Mouse (Mus musculus): ENCODE data around the gene Mrpl54.

Mrpl54 gene

DNA sequence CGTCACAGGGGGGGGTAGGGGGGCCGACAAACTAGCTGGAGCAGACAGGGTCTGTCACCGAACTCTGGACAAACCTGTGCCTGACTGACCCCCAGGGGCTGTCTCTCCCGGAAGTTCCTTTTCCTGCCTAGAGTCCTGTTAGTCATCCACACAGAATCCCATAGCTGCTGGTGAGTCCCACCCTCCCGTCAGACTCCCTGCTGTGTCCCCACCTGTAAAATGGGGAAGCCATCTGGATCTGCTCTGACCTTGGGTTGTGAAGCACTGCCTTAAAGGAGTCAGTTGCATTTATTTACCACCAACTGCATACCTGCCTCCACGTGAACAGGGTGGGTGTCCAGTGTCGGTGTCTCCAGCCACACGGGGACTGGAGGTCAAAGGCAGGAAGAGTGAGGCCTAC lies 27.7 kb upstream of the Mrpl54 start:
- no peak for DNase-seq (ENCODE audit: low spot score in 2 of 2)

DNA sequence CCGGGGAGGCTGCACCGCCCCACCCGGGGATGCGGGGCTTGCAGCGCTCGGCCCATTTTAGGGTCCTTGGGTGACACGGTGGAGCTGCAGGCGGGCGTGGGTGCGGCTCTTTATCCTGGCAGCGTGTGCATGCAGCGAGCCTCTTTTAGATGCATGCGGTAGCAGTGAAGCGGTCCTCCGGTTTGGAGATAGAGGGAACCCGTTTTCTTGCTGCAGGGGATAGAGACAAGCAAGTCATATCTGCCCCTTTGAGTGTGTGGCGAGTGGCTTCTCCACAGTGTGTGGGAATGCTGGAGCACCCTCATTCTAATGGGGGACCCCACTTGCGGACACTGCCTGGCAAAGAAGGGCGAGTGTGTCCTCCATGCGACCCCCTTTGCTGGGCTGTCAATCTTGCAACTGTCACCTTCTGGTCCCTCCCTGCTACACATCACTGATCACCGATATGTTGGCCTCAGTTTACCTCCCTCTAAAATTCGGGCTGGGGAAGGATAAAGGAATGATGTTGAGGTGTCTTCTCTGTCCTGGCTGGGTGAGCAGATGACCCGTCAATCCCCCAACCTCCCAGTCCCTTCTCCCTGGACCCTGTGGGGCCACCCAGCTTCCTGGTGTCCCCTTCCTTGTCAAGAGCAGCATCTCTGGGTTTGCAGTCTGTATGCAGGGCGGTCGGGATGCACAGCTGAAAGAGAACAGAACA lies 26.7 kb upstream of the Mrpl54 start:
- no peak for DNase-seq (ENCODE audit: low spot score in 2 of 2)

DNA sequence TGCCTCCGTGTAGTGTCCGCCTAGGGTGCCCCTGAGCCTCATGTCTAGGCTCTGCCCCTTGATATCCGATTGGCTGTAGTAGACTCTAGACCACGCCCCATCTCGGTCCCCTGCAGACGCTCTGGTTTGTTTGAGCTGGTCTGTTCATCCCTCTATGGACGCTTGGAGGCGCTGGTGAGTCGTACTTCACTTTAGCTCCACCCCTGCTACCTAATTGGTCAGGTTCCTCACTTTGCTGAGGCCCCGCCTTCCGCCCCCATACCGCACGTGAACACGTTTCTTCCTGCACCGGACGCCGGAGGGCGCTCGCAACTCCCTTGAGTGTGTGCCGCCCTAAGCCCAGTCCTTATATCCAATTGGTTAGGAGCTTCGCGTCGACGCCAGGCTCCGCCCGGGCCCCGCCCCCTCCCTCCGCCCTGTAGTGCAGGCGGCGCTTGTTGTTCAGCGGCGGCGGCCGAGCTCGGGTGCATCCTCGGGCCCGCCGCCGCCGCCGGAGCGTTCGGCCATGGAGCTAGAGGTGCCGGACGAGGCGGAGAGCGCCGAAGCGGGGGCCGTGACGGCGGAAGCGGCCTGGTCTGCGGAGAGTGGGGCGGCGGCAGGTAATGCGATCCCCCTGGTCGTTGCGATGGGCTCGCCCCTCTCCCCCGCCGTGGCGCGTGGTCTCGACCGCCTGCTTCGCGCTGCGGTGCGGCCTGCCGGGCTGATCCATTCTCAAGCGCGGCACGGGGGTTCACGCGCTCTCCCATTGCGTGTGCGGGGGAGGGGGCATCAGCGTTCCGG lies 26.0 kb upstream of the Mrpl54 start, which contains the start of gene Pip5k1c:
Gene Pip5k1c (plus strand): TSS at position 410 of the 780 bp plus-strand sequence.
- peak; percentile 97 to 99 for DNase-seq (ENCODE audit: low spot score in 2 of 2)

DNA sequence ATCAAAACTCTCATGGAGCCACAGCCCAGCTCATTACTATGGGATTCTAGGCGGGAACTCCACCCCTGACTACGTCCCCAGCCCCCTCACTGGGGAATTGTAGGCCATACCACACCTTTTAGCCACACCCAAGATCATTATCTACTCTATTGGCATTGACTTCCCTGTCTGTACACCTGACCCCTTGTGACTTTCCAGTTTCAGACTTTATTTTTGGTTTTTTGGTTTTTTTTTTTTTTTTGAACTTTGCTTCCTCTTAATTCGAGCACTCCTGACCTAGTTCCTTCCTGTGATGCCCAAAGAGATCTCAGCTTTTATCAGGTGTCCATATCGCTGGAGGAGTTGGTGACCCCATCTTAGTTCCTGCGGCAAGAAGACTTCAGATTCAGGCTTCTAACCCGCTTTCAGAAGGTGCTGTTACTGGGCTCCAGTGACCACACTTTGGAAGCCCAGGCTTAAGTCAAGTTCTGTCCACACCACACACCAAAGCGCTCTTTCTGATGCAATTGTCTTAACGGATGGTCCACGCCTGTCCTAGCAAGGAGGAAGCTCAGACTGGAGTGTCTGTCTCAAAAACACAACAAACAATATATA lies 24.9 kb upstream of the Mrpl54 start, which contains the start of gene Tjp3:
Gene Tjp3 (minus strand): TSS at position 71 of the 594 bp plus-strand sequence.
- DNase-seq (ENCODE audit: low spot score in 2 of 2), result no peak

GRCm38 (mm10) chr10:81290698-81291460 lies 24.1 kb upstream of the Mrpl54 start:
- no peak for DNase-seq (ENCODE audit: low spot score in 2 of 2)

DNA sequence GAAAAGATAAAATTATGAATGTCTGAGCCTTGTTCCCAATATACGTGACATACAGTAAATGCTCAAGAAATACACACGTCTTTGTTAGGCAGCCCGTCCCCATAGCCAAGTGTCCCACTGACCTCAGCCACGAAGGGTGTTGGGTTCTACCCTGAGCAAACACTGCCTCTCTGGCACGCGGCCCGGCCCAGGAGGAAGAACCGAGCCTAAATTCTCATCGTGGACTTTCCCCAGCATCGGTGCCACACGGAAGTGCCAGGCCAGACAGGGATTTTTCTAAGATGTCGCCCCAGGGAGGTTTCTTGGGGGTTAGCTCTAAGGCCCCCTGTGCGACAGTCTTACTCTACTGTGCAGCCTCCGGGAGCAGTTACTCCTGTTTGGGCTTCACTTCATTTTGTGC lies 23.1 kb upstream of the Mrpl54 start:
- no peak for DNase-seq (ENCODE audit: low spot score in 2 of 2)

DNA sequence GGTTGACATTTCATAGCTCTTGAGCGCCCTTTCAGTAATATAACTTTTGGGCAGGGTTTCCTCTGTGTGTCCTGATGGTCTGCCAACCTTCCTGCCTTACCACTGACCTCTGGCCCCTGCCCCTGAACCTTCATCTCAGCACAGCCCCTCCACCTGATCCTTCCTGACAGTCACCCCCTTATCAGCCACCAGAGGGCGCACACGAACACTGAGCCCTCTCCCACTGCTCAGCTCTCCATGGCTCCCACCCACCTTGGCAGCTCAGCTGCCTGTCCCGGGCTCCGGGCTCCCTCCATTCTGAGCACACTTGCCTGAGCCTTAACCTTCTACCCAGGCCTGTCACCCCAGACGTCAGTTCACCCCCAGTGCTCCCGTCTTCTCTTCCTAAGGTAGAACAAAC lies 22.5 kb upstream of the Mrpl54 start:
- DNase-seq (ENCODE audit: low spot score in 2 of 2), result peak in 1 of 2 experiments; percentile 58

GRCm38 (mm10) chr10:81288601-81289000 lies 21.9 kb upstream of the Mrpl54 start:
- peak in 1 of 2 experiments; percentile 51 for DNase-seq (ENCODE audit: low spot score in 2 of 2)

DNA sequence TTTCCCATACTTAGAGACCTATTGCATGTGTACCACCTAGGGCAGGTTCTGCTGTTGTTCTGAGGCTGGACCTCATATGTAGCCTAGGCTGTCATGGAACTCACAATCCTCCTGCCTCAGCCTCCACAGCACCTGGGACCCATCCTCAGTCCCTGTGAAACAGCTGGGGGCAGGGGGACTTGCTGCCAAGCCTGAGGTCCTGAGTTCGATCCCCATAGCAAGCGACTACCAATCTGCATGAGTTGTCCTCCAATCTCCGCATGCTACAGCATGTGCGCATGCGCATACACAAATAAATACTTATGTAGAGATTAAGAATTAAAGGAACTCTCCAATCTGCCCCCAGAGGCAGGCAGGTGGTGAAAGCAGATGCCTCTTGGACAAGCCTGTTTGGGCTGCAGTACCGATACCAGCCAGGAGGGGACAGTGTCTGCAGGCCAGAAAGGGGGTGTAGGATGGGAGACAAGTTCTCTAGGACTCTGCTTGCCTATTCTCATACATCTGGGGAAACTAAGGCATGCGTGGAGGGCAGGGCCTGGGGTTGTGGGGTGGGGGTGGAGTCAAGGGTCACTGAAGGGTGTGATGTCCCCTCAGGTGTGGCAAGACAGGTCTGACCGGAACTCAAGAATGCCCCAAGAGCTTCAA lies 20.9 kb upstream of the Mrpl54 start:
- DNase-seq (ENCODE audit: low spot score in 2 of 2), result peak in 1 of 2 experiments; percentile 66

- no peak for DNase-seq (ENCODE audit: low spot score in 2 of 2)
These were observed 19.9 kb upstream of the Mrpl54 start for GRCm38 (mm10) chr10:81286586-81286985.

- DNase-seq (ENCODE audit: low spot score in 2 of 2), result peak; percentile 87 to 91
These were observed 19.1 kb upstream of the Mrpl54 start for GRCm38 (mm10) chr10:81285694-81286450.

DNA sequence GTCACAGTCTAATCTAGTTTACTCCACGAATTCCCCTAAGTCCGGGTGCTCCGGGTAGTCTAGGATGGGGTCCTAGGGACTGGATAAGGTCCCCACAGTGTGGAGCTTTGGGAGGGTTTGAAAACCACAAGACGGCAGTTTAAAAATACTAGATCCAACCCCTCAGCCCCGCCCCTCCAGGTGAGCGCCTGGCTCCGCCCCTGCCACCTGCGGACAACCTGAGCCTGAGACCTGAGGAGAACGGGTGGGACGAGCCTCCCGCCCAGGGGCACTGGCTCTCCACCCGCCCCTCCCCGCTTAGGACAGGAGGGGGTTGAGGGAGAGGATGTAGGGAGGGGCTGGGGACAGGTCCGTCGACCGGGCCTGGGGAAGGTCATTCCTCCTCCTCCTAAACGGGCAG lies 18.0 kb upstream of the Mrpl54 start:
- no peak for DNase-seq (ENCODE audit: low spot score in 2 of 2)

- no peak for DNase-seq (ENCODE audit: low spot score in 2 of 2)
These were observed 17.5 kb upstream of the Mrpl54 start for GRCm38 (mm10) chr10:81284189-81284588.

GRCm38 (mm10) chr10:81279496-81279895 lies 12.8 kb upstream of the Mrpl54 start:
- DNase-seq (ENCODE audit: low spot score in 2 of 2), result no peak

DNA sequence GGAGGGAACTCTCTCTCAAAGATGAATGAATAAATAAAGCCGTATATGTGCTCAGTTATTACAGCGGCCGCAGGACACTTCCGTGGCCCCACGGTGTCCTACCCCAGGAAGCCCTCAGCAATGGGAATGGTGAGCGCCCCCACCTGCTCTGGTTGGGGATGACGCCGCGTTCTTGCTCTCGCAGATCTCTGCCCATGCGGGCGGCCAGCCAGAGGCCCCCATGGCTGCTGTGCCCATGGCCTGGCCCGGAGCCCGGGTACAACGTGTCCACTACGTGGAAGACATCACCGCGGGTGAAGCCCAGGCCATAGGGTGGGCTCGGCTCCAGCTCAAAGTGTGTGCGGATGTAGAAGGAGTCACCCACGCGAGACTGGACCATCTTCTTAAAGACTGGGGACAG lies 10.9 kb upstream of the Mrpl54 start:
- DNase-seq (ENCODE audit: low spot score in 2 of 2), result peak in 1 of 2 experiments; percentile 56

DNA sequence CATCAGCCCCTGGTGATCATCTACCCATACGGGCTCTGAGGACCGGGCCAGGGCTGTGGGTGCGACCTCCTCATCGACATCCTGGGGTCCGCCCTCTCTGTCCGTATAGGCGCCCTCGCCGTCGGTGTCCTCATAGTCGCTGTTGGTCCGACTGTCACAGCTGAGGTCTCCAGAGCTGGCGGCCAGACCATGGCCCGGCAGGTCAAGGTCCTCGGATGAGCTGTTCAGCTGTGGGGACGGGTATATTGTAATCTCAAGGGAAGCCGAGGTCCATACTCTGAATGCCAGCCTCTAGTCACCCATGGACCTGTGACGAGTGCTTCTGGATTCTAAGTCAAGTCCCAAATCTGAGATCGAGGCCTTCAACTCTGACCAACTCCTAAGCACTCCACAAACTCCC lies 7.1 kb upstream of the Mrpl54 start:
- no peak for DNase-seq (ENCODE audit: low spot score in 2 of 2)

DNA sequence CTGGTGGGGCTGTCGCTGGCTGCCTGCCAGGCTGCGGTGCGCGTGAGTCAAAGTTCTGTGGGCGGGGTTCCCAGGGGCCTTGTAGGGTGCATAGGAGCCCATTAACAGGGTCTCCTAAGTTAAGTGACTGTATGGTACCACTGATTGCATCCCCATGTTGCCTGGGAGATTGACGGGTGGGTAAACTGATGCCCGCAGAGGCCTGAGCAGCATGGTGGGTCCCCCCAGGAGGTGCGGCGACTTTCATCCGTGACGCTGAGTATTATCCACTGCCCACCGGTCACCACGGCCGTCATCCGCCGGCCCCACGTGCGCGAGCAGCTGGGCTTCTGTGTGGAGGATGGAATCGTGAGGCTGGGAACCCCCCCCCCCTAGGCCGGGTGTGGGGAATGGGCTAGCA lies 5.6 kb upstream of the Mrpl54 start:
- DNase-seq (ENCODE audit: low spot score in 2 of 2), result no peak

GRCm38 (mm10) chr10:81268643-81269412 lies 2.1 kb upstream of the Mrpl54 start:
- no peak for DNase-seq (ENCODE audit: low spot score in 2 of 2)

GRCm38 (mm10) chr10:81268056-81268455 lies 1.3 kb upstream of the Mrpl54 start:
- DNase-seq (ENCODE audit: low spot score in 2 of 2), result peak in 1 of 2 experiments; percentile 64

- no peak for DNase-seq (ENCODE audit: low spot score in 2 of 2)
These were observed 1.2 kb downstream of the Mrpl54 start for GRCm38 (mm10) chr10:81265540-81265939.
